Mouse (Mus musculus) intestine, embryonic 14.5 days (tissue): Measurements from ENCODE around the gene Lamtor5. TPM values are rescaled to one million over a fixed set of nuclear protein-coding genes. Genes with fewer than 3 reads are reported as not detected.

ENCODE experiments used
- ATAC-seq: fragments of 200-750 bp; cut with Nextera tagmentation; replicated peaks from 2 replicates; pipeline ENCODE4 v1.8.0; 2017; ENCODE audit warnings: low read depth, moderate number of reproducible peaks, moderate TSS enrichment, moderate library complexity; ENCODE audit not compliant: low FRiP score, low TSS enrichment
- DNase-seq: peaks from one replicate; pipeline ENCODE4 v3.0.0-alpha.2; 2018; ENCODE audit warnings: low spot score
- H3K27ac ChIP-seq: fragments of 300-500 bp; sonication (generic); 2 replicates; pipeline ENCODE4 v1.5.1; 2014; ENCODE audit warnings: low read depth, mild to moderate bottlenecking, control low read depth
- H3K27me3 ChIP-seq: fragments of 300-500 bp; sonication (generic); replicated peaks from 2 replicates; pipeline ENCODE4 v1.6.1; 2014; ENCODE audit warnings: low read length, control low read depth; ENCODE audit not compliant: control insufficient read depth, insufficient read depth
- H3K36me3 ChIP-seq: fragments of 300-500 bp; sonication (generic); 2 replicates; pipeline ENCODE4 v1.6.1; 2014; ENCODE audit warnings: low read length, control low read depth; ENCODE audit not compliant: control insufficient read depth, insufficient read depth
- H3K4me1 ChIP-seq: fragments of 300-500 bp; sonication (generic); replicated peaks from 2 replicates; pipeline ENCODE4 v1.6.1; 2014; ENCODE audit warnings: low read length, control low read depth, mixed read lengths; ENCODE audit not compliant: control insufficient read depth, insufficient read depth
- H3K4me2 ChIP-seq: fragments of 300-500 bp; sonication (generic); 2 replicates; pipeline ENCODE4 v1.6.1; 2014; ENCODE audit warnings: low read length
- H3K4me3 ChIP-seq: fragments of 300-500 bp; sonication (generic); 2 replicates; pipeline ENCODE4 v1.5.1; 2014; ENCODE audit warnings: low read depth, low read length, control low read depth, mixed read lengths
- H3K9ac ChIP-seq: fragments of 300-500 bp; sonication (generic); 2 replicates; pipeline ENCODE4 v1.6.1; 2014; ENCODE audit warnings: mild to moderate bottlenecking, low read length
- H3K9me3 ChIP-seq: fragments of 300-500 bp; sonication (generic); 2 replicates; pipeline ENCODE4 v1.6.1; 2016; ENCODE audit warnings: low read length, control low read depth; ENCODE audit not compliant: control insufficient read depth
- WGBS: fragments of 180-500 bp; shearing (Covaris S2); extraction: QIAGEN DNeasy Blood & Tissue Kit; methylation state at CpG from one replicate; pipeline ENCODE4 v1.1.7; 2014; 5-methylcytosine and 5-hydroxymethylcytosine counted together
- polyA plus RNA-seq: library from polyadenylated mRNA; unstranded; fragments of >200 nt; fragmentation: Nextera tagmentation; extraction: Ambion mirVana; gene quantifications from 2 replicates; pipeline ENCODE4 v1.2.1, GENCODE M21; 2014

Lamtor5 gene
- polyA plus RNA-seq, 1 experiment from 2014 or later = 202 TPM

DNA sequence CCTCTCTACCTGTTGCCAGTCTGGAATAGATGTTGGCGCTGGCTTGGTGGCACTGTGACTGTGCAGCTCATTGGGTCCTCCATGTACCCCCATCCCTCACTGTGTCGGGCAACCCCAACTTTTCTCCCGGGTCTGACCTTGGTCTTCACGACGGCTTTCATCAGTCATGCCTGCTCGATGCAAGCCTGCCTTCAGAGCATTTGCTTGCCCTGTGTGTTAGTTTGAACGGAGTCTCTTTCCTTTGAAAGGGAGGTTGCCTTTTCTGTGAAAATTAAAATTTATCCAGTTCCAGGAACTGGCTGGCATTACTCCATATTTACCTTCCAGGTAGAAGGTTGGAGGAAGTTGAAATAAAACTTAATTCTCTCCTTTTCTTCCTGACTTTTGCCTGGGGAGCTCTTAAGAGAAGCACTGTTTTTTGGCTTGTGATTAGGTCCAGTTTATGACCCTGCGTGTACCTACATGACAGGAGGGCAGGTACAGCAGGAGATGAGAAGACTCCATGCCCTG, 40.1 kb upstream of the Lamtor5 start:
- H3K9ac ChIP-seq = no peak overlapping the region
- no peaks in the 10 kb centered on the region for H3K36me3 ChIP-seq
- no peak overlapping the region for H3K27ac ChIP-seq
- H3K4me2 ChIP-seq = no peak overlapping the region
- no peaks in the 10 kb centered on the region for H3K9me3 ChIP-seq
- no peak overlapping the region for H3K4me3 ChIP-seq
- no peak for ATAC-seq
- no peaks in the 10 kb centered on the region for H3K4me1 ChIP-seq
- no peaks in the 10 kb centered on the region for H3K27me3 ChIP-seq
- DNase-seq = no peak
- WGBS = 78% methylated on average over 8 of the region's 8 CpGs

DNA sequence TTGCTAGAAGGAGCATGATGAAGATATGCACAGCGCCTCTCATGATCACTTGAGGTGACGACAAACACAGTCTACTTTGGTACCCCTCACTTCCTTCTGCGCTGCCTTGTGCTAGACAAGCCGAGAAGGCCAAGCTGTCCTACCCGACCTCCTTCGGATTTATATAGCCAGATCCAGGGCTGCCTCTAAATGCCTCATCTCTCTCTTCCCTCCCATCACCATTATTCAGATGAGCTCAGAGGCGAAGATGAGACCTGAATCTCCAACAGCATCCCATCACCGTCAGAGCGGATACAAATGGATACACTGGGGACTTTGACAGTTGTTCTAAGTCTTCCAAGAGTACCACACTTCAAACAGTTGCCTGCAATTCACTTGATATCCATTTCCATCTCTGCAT, 39.1 kb upstream of the Lamtor5 start, which contains the start of gene Prok1:
Prok1 (minus strand) TSS at position 101 of the 400 bp plus-strand sequence.
- no peaks in the 10 kb centered on the region for H3K9me3 ChIP-seq
- no peaks in the 10 kb centered on the region for H3K4me1 ChIP-seq
- no peak within 1 kb of the TSS for H3K4me3 ChIP-seq
- H3K36me3 ChIP-seq = no peaks in the 10 kb centered on the region
- no peak within 1 kb of the TSS for H3K9ac ChIP-seq
- H3K4me2 ChIP-seq = no peak within 1 kb of the TSS
- ATAC-seq = no peak
- no peak within 1 kb of the TSS for H3K27ac ChIP-seq
- no peaks in the 10 kb centered on the region for H3K27me3 ChIP-seq
- DNase-seq = no peak
- WGBS = 91% methylated on average over 9 of the region's 9 CpGs

DNA sequence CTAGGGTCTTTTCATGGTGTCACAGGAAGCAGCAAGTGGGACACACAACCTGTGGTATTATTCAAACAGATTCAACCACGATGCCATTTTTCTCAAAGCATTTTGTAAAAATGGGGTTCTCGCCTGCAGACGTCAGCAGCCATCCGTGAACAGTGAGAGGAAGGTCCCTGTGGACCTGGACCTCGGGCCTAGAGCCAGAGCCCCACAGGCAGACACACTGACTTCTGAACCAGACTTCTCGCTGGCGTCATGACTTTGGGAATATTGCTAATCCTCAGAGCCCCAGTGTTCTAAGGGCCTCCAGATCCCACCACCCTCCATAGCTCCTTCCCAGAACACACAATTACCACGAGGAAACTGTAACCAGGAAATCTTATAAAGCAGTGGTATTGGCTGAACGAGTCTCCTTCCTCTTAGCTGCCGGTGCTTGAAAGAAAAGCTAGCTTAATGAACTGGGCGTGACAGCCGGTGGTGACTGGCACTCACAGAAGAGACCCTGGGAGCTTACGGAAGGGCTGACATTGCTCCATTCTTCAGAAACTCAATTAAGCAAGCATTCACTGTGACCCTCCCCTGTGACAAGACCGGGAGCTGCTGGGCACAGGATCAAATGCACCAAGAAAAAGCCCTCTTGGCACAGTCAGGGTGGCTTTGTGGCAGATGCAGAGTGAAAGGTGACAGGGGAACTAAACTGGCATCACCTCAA, 37.1 kb upstream of the Lamtor5 start:
- Histone ChIP-seq H3K4me2 (no peak overlapping the region), H3K4me1 (no peaks in the 10 kb centered on the region), H3K9me3 (no peaks in the 10 kb centered on the region), H3K27ac (no peak overlapping the region), H3K36me3 (no peaks in the 10 kb centered on the region), H3K4me3 (no peak overlapping the region), H3K9ac (no peak overlapping the region), H3K27me3 (no peaks in the 10 kb centered on the region)
- no peak for ATAC-seq
- no peak for DNase-seq
- WGBS = 65% methylated on average over 14 of the region's 14 CpGs

DNA sequence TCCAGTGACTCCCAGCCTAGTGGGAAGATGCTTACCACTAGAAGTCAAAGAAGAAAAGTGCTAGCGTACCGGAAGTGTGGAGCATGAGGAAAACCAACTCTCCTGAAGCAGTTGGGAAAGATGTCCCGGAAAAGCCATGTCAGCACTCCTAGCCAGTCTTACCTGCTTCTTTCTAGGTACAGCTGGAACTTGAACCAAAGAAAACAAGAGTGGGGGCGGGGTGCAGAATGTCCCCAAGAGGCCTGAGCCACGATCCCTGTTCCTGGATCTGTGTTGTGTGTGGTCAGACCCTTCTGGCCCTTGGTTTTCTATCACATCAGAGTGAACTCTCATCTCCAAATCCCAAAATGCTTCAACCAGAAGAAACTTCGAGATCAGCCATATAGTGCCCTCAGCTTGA, 31.8 kb upstream of the Lamtor5 start:
- H3K36me3 ChIP-seq = no peaks in the 10 kb centered on the region
- H3K9ac ChIP-seq = no peak overlapping the region
- H3K27me3 ChIP-seq = no peaks in the 10 kb centered on the region
- H3K9me3 ChIP-seq = no peaks in the 10 kb centered on the region
- no peak overlapping the region for H3K4me3 ChIP-seq
- ATAC-seq = no peak
- no peak overlapping the region for H3K27ac ChIP-seq
- H3K4me2 ChIP-seq = no peak overlapping the region
- DNase-seq = no peak
- no peaks in the 10 kb centered on the region for H3K4me1 ChIP-seq
- 83% methylated on average over 6 of the region's 6 CpGs for WGBS

DNA sequence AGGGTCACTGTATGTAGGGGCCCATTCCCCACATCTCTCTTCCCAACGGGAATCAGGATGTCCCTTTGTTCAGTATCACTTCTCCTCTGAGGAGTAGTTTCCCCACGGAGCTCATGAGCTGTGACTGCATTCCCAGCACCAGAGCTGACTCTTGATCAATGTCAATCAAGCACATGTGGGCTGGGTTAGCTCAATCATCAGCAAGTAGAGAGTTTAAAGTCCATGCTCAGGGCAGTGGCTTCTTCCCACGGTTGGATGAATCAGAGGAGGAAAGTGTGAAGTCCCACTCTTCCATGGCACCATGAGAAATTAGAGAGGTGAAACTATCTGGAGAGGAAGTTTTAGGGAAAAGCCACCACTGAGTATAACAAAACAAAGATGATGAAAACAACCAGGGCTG, 29.6 kb upstream of the Lamtor5 start:
- Histone ChIP-seq H3K4me3 (no peak overlapping the region), H3K27me3 (no peaks in the 10 kb centered on the region), H3K36me3 (no peaks in the 10 kb centered on the region), H3K9me3 (no peaks in the 10 kb centered on the region), H3K9ac (no peak overlapping the region), H3K4me2 (no peak overlapping the region), H3K4me1 (no peaks in the 10 kb centered on the region), H3K27ac (no peak overlapping the region)
- WGBS = 64% methylated on average over 3 of the region's 3 CpGs
- DNase-seq (no peak), ATAC-seq (no peak)

DNA sequence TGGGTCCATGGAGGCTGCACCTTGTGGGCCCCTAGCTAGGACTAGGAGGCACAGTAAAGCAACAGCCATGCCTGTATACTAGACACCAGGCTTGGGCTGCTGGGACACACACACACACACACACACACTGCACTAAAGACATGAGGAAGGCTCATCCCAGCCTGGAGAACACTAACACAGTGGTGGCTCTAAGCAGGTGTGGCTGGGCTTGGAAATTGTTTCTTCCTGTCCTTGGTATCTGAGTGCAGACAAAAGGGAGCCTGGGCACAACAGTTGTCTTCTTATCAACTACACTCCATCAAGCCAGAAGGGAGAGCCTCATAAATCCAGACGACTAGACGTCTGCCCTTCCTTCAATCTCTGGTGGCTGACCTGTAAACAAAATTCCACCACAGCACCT, 28.3 kb upstream of the Lamtor5 start:
- Histone ChIP-seq H3K9me3 (no peaks in the 10 kb centered on the region), H3K9ac (no peak overlapping the region), H3K4me1 (no peaks in the 10 kb centered on the region; the same call in 1 of the 2 replicates), H3K4me2 (no peak overlapping the region), H3K27me3 (no peaks in the 10 kb centered on the region), H3K27ac (no peak overlapping the region), H3K36me3 (no peaks in the 10 kb centered on the region), H3K4me3 (no peak overlapping the region)
- 15% methylated on average over 2 of the region's 2 CpGs for WGBS
- ATAC-seq (no peak), DNase-seq (no peak)

DNA sequence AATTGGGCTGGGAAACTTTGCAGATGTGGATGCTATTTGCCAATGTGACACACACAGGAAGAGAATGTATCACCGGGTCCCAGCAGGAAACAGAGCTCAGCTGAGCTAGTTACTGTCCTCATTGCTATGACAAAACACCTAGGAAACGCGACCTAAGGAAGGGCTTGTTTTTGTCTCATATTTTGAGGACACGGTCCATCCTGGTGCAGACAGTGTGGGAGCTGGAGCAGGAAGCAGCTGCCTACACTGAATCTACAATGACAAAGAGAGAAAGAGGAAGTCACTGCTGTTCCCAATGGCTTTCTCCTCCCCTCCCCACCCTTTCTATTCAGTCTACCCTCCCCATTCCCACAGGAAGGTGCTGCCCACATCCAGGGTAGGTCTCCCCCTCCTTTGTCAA, 26.6 kb upstream of the Lamtor5 start:
- WGBS = 61% methylated on average over 4 of the region's 4 CpGs
- H3K27me3 ChIP-seq = no peaks in the 10 kb centered on the region
- H3K4me3 ChIP-seq = no peak overlapping the region
- no peaks in the 10 kb centered on the region for H3K36me3 ChIP-seq
- no peaks in the 10 kb centered on the region; the same call in 1 of the 2 replicates for H3K4me1 ChIP-seq
- no peak overlapping the region for H3K27ac ChIP-seq
- ATAC-seq = no peak
- no peak overlapping the region for H3K9ac ChIP-seq
- H3K9me3 ChIP-seq = no peaks in the 10 kb centered on the region
- no peak for DNase-seq
- no peak overlapping the region for H3K4me2 ChIP-seq

DNA sequence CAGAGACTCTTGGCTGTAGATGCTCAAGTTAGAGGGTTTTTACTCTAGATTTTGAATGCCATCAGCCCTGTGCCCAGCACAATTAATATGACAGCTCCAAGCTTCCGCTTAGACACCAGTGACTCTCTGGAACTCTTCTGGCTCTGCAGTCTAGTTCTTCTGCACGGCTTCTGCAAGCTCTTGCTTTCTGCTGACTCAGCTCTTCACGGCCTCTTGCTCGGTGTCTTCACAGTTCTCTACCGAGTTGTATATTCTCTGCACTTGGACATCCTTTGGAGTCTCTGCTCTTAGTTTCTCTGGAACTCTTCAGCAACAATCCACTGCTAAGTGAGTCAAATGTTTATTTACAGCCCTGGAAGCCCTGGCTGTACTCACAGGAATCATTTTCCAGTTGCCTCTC, 24.7 kb upstream of the Lamtor5 start:
- H3K4me1 ChIP-seq = no peaks in the 10 kb centered on the region; the same call in 1 of the 2 replicates
- no peak for DNase-seq
- H3K4me3 ChIP-seq = no peak overlapping the region
- no peak overlapping the region for H3K4me2 ChIP-seq
- H3K9me3 ChIP-seq = no peaks in the 10 kb centered on the region
- no peak for ATAC-seq
- WGBS = 36% methylated on average over 5 of the region's 5 CpGs
- H3K27ac ChIP-seq = no peak overlapping the region
- no peaks in the 10 kb centered on the region for H3K36me3 ChIP-seq
- H3K9ac ChIP-seq = no peak overlapping the region
- no peaks in the 10 kb centered on the region for H3K27me3 ChIP-seq

DNA sequence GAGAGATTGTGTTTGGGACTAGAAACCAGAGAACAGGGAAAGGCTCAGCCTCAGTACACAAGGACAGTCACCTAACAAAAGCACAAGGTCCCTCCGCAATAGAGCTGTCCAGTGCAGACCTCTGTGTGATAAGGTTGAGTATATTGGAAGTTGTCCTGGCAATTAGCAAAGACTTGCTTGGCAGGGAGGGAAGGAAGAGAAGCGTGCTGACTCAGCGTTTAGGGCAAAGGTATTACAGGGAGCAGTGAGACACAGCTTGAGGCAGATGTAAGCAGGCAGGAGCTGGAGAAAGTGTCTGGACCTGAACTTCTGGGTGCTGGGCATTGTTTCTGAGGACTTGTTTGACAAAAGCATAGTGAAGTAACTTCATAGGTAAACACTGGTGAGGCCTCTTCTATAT, 22.7 kb upstream of the Lamtor5 start:
- WGBS = 75% methylated on average over 3 of the region's 3 CpGs
- Histone ChIP-seq H3K4me3 (no peak overlapping the region), H3K4me2 (no peak overlapping the region), H3K27me3 (no peaks in the 10 kb centered on the region), H3K9ac (no peak overlapping the region), H3K36me3 (no peaks in the 10 kb centered on the region), H3K9me3 (no peaks in the 10 kb centered on the region), H3K4me1 (no peaks in the 10 kb centered on the region; the same call in 1 of the 2 replicates), H3K27ac (no peak overlapping the region)
- ATAC-seq (no peak), DNase-seq (no peak)
